Mouse (Mus musculus): ENCODE measurements around the gene Zeb2.

DNA sequence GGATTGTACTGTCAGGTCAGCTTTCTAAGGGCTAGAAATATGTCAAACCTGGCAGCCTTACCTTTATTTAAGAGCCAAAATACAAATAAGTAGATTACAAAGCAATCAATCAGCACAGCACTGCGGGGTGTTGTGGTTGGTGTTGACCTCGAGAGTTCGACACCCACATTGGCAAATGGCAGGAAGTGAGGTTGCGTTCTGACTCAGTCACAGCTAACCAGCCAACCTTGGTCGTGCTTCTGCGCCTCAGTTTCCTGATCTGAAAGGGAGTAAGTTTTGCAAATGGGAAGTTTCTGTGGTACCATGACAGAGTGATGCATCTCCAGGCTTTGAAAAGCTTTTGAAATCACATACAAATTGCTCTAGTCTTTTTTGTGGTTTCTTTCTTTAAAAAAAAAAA, 21.7 kb upstream of the Zeb2 start:
- TF ChIP-seq POLR2A (IDR thresholded peaks at IDR 0.05; ENCODE audit: borderline replicate concordance, extremely low read depth, low read depth, low read length) (no peak), CTCF (IDR thresholded peaks at IDR 0.05; ENCODE audit: insufficient read depth, low read length) (no peak)
